Mouse (Mus musculus) naive thymus-derived CD4-positive, alpha-beta T cell, adult 5 months (primary cell): ENCODE measurements around the gene Taf5l. TPM values are rescaled to one million over a fixed set of nuclear protein-coding genes. Genes with fewer than 3 reads are reported as not detected.

Experiments used
- polyA plus RNA-seq: library from polyadenylated mRNA; unstranded; fragments of 100-300 nt; shearing (Covaris generic); gene quantifications from one replicate; pipeline ENCODE4 v1.2.1, GENCODE M21; 2017

The Taf5l gene
- 111 TPM for polyA plus RNA-seq

GRCm38 (mm10) chr8:124021237-124022227 is at the start of gene Taf5l, which contains the start of gene Urb2:
Gene Taf5l (minus strand): TSS chr8:124021397.
Gene Urb2 (plus strand): TSS chr8:124021508.

GRCm38 (mm10) chr8:123982826-123983400 is 38.3 kb downstream of the Taf5l start, which contains the start of gene Abcb10:
Gene Abcb10 (minus strand): TSS chr8:123983122.

GRCm38 (mm10) chr8:123948942-123949685 is 72.1 kb downstream of the Taf5l start, which contains the start of gene Nup133:
Gene Nup133 (minus strand): TSS chr8:123949265.

Other genes starting within 250 kb of the Taf5l start
- gene Rab4a, start 215.4 kb downstream of the Taf5l start, polyA plus RNA-seq, result 13.3 TPM
- 34.0 TPM for gene Ccsap, start 161.2 kb downstream of the Taf5l start, polyA plus RNA-seq
- gene Acta1, start 126.6 kb downstream of the Taf5l start, polyA plus RNA-seq, result 0.45 TPM
- gene Nup133, start 72.1 kb downstream of the Taf5l start, polyA plus RNA-seq, result 21.9 TPM
- gene Abcb10, start 38.3 kb downstream of the Taf5l start, polyA plus RNA-seq, result 1.2 TPM
- gene Urb2, start 111 bp upstream of the Taf5l start, polyA plus RNA-seq, result 12.8 TPM
- 49.2 TPM for gene Galnt2, start 210.0 kb upstream of the Taf5l start, polyA plus RNA-seq